Mouse (Mus musculus) kidney, postnatal 14 days (tissue): ENCODE measurements around the gene Kcnk13.

ENCODE experiments used
- DNase-seq: peaks from one replicate; pipeline ENCODE4 v3.0.0; 2022; ENCODE audit warnings: mixed read lengths

Gene Kcnk13

DNA sequence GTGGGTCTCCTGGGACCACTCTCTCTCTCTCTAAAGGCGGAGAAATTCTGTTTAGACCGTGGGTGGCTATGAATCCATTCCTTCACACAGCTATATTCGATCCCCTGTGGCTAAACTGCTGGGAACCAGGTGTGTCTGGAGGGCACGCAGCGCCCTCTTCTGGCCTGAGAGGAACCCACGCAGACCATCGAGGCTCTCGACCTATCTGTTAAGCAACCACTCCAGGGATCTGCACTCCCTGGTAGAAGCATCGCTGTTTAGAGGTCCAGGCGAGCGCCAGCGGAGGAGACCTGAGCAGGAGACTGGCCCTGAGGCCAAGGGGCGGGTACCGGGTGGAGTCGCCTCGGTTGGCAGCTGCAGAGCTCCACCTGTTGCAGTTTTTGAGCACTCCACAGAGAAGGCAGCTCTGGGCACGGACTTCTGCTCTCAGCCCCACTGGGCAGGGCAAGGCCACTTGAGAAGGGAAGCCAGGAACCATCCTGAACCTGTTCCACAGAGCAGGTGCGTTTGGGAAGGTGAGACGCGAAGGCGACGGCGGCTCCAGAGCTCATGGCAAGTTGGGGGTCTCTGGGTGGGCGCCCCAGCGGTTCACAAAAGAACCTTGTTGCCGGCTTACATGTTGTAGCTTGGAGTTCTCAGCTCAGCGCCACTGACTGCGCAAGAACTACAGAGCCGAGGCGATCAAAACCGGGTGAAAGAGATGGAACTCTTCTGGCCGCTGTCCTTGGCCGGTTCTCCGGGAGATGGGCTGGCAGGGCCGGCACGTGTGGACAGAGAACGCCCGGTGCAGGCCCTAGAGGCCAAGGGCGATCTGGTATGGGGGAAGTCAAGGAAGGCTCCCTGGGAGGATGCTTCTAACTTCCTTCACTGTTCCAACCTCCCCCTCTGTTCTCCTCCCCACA lies at the start of gene Kcnk13:
Gene Kcnk13 (plus strand): TSS at position 199 of the 902 bp plus-strand sequence.
- DNase-seq = peak; percentile 82

DNA sequence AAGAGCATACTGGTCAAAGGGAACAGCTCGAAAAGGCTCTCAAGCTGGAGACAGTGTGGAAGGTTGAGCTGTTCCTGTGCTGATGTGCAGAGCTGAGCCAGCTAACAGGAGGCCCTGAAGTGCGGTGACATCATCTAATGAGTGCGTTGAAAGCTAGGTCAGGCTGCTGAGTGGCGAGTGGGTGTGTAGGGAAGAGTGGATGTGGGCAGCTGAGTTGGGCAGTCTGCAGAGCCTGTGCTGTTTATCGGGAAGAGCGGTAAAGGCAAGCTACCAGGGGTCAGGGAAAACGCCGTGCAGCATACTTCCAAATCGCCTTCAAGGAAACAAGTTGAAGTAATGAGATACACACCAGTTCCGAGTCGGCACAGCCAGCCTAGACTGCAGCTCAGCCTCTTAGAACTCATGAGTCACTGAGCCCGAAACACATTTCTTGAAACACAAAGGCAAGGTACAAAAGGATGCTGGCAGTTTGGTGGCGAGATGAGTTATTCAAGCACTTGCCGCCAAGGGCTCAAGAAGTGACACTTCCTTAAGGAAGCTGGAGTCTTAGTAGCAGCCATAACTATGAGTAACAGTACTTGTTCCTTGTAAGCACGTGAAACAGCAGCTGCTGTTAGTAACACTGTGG lies 46.4 kb upstream of the Kcnk13 start:
- DNase-seq = no peak

DNA sequence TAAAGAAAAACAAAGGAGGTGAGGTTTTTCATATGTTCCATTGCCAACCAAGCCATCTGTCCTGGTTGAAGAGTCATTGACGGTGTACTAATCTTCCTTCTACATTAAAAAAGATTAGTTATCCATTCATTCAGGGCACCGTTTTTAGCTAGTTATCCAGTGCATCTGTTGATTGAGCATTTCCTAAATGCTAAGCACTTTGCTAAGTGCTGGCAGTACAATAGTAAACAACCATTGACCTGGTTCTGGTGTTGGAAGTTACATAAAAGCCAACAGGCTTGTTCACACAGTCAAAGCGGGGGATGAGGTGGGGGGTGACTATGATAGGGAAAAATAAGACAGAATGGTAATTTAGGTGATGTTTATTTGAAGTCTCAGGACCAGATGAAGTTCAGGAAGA lies 44.7 kb upstream of the Kcnk13 start:
- DNase-seq = peak; percentile 9

DNA sequence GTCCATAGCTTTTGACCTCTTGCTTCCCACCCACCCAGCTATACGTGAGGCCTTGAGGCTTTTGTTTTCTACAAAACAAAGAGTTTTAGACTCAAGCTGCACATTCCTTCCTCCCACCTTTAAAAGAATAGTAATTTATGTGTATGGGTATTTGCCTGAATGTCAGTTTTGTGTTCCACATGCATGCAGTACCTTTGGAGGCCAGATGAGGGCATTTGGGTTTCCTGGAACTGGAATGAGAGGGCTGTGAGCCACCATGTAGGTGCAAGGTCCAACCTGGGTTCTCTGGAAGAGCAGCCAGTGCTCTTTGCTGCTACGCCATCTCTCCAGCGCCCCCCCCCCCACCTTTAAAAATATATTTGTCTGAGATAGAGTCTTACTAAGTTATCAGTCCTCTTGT lies 43.3 kb upstream of the Kcnk13 start:
- DNase-seq = peak; percentile 18

DNA sequence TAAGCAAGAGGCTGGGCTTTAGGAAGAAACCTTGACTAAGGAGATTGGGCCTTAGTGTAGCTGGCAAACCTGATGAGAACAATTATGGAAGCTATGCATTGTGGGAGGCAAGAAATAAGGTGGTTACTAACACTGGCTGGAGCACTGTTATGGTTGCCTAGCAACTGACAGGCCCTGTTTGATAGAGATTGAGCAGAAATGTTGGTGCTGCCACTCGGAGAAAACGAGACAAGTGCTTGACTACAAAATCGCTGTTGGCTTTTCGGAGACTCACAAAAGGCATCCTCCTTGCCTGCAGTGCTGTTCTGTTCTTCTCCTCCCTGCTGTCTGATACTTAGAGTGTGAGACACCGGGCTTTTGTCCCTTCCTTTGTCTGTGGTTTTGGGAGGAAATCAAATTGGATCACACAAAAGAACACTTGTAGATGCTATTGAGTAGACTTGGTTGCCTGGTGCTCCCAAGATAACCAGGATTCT lies 41.1 kb upstream of the Kcnk13 start:
- no peak for DNase-seq

DNA sequence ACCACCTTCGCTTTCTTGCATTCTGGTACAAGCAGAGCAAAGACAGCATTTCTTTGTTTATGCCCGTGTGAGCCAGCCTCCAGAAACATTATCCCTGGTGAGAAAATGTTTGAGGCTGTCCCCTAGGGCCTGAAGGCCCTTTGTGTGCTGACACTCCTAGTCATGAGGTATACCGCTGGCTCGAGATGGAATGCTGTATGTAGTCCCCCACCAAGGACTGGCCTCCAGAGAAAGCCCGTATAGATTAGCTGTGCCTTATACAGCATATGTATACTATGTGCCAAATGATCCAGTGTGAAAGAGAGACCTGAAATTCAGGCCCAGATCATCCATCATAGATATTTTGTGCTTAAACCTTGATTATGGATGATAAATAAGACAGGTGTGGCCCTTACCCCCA lies 40.6 kb upstream of the Kcnk13 start:
- DNase-seq = no peak

DNA sequence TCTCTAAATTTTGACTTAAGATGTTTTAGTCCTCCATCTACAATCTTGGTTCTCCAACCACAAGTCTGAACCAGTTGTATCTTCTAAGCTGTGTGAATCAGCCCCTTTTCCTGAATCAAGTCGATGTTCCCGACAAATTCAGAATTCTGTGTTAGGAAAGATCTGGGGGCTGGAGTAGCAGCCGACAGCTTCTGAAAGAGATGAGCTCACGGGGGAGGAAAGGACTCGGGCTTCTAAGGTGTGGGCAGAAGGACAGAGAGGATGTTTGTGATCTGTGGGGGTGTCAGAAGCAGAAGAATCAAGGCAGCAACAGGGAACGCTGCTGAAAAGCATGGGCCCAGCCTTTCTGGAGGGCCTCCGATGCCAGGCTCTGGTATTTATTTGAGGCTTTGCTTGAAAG lies 36.0 kb upstream of the Kcnk13 start:
- no peak for DNase-seq

DNA sequence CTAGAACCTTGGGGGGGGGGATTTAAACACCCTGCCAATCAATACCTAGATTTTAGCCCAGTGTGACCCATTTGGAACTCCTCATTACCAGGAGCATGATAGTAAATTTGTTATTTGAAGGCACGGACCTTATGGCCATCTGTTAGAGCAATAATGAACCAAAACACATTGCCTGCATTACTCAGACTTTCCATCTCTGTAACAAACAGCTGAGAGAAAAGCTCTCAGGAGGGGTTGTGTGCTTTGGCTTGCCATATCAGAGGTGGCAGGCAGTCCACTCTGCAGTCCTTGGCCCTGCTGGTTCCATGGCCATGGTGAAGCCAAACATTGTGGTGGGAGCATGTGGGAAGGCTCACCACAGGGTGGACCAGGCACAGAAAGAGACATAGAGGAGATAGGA lies 35.1 kb upstream of the Kcnk13 start:
- no peak for DNase-seq

DNA sequence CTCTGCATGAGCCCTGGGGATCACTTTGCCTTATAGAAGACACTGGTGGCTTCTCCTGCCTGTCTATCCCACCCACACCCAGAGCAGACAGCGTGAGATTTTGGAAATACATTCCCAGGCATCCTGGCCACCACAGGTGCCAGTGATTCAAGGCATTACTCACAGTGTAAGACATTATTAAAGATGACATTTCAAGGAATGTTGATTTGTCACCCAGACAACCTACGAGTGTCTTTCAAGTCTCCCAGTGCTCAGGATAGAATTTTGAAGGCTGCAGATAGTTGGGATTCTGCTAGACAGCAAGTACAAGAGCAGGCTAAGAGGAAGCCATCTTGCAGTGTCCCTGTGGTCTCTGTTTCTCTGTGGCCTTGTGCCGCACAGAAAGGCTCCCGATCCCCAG lies 32.1 kb upstream of the Kcnk13 start:
- DNase-seq = no peak

DNA sequence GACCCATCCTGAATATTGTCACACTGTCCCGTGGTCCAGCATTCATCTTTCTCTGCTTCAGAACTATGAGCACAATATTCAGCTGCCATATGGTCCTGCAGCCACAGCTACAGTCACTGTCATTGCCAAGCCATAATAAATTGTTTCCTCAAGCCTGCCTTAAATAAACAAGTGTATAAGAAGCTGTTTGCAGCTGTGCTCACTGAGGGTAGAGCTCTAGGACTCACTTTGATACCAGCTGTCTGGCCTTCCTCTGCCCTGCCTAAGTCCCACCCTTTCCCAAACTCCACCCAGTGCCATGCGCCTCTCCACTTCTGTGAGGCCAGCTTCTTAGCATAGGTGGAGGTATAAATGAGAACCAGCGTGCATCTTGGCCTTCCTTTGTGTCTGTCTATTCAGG lies 30.7 kb upstream of the Kcnk13 start:
- DNase-seq = no peak

DNA sequence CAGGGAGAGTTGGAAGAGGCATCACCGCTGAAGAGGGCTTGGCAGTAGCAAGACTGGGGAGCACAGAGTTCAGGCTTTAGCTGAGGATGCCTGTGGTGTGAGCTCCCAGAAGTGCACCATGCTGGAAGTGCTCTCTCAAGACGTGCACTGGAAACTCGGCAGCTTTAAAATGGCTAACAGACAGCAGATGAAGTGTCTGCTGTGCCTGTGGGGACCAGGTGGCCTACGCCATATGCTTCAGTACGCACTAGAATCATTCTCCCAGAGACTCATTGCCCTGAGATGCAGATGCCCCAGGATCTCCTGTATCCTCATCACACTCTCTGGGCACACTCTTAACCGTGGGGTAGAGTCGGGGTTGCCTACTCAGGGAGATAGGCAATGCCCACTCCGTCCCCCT lies 28.9 kb upstream of the Kcnk13 start:
- no peak for DNase-seq

DNA sequence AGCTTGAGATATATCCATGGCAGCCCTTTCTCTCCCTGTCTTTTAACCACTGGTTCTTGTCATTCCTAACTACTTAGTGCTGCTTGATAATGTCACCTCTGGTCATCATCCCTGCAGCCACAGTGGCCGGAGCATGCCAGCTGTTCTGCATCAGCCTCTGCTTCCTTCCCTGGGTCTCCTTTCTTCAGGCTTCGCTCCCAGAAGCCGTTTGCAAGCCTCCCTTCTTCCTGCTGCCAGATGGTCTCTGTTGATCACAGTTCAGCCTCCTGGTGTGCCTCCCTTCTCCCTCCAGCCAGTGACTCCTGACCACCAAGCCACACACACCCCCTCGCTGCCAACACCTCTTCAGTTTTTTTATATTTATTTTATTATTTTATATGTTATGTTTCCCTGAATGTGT lies 25.8 kb upstream of the Kcnk13 start:
- DNase-seq = peak; percentile 61

DNA sequence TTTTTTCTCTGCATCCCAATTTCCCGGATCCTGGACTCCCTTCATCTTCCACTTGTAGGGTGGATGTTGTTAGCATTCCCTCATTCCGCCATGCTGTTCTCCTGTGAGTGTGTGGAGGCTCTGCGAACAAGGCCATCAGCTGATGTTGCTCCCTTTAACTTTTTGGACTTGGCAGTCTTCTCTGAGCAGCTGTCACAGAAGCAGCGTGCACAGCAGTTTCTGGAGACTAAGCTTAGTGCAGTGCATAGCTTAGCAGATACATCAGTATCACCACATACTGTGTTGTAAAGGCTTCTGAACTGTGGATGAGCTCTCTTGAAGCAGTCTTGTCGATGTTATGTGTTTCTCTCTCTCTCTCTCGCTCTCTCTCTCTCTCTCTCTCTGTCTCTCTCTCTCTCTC lies 25.1 kb upstream of the Kcnk13 start:
- DNase-seq = peak; percentile 20

DNA sequence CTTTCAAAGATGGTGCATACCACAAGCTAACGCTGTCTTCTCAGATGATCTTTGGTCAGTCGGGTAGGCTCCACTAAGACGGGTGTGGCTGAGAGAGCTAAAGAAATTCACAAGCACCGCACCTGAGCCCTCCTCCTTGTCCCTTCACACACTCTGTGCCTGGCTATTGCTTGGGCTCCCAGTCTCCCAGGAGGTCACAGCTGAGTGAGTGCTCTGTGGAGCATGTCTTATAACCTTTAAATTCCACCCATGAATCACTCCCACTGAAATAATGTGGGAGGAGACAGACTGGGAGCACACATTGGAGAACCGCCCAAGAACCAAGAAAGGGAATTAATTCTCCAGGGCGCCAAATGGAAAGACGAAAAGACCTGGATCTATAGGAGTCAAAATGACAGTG lies 23.6 kb upstream of the Kcnk13 start:
- peak; percentile 76 for DNase-seq

DNA sequence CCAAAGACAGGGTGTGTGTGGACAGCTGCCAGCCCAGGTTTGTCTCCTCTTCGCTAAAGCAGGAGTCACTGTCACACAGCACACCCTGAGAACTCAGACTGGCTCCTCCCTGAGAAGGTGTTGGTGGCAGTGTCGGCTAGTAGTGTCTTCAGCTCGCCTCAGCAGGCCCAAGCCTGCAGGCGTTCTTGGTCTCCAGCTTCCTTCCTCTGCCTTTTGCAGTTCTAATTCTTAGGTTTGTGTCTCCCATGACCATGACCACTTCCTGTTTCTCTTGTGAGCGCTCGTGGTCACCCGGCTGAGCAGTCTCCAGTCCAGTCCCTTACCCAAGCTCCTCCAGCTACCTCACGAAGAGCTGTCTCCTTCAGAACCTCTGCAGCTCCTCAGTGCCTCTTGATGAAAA lies 21.9 kb upstream of the Kcnk13 start:
- no peak for DNase-seq

DNA sequence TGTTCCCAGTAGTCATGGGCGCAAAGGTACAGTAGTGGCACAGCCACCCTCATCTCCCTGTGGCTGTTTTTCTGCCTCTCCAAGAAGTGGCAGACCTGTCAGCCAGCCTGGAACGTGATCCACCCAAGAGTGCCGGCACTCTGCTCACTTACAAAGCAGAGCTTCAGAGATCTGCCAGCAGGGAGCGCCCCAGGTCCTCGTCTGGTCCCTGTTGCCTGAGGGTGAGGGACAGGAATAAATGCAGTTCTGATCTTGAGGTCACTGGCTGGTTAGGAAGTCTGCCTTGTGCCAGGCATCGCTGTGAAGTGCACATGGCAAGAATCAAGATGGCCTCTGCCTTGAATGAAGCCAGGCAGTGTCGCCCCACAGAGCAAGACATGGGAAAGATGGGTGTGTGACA lies 11.4 kb upstream of the Kcnk13 start:
- DNase-seq = peak; percentile 44

DNA sequence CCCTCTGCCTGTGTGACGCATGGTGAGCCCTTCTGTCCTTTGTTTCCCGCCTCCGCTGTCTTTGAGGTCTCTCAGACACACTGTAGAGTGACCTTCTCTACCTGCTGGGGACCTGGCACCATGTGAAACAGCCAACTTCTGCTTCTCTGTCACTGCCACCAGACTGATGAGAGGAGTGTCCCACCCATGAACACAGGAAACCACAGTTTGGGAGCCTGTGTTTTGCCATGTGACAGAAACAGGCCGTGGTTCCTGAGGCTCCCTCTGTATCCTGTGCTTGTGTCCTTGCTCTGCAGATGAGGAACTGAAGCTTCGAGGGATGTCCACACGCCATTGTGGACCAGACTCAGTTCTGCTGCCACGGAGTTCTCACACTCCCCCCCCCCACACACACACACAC lies 7.9 kb upstream of the Kcnk13 start:
- DNase-seq = no peak

DNA sequence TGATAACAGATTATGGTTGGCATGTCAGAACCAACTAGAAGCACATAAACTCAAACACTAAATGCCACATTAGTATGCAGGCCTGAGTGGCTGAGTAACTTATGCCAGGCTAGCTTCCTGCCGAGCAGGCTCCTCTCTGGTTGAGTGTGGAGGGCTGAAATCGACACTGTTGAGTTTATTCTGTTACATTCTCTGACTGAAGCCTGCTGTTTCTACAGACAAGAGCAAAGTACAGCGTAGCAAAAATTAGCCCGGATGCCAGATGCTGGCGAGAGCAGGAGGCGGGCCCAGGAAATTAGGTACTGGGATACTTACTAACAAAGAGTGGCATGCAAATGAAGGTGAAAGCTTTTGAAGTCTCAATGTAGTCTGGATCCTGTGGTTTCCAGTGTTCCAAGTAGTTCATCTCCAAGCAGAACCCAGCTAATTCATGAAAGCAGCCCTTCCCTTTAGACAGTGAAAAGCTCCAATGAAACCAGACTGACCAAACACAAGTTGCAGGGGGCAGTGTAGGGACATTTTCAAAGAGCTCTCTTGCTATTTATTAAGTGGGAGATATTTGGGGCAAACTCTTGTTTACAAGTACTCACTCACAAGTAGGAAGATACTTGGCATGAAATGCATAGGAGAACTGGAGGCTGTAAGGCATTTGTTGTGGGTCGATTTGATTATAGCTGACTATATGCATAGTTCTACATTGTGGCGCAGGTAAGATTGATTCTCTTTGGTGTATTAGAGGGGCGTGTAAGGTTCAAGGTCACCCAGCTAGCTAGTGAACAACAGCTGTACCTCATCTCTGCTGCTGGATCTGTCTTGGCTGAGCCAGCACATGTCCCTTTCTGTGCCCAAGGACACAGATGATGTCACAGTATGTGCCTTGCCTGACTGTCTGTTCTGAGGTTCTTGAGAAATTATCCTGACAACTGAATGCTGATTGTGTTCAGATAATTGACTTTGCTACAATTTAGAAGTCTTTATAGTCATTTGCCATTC lies 5.9 kb upstream of the Kcnk13 start:
- peak; percentile 36 for DNase-seq

DNA sequence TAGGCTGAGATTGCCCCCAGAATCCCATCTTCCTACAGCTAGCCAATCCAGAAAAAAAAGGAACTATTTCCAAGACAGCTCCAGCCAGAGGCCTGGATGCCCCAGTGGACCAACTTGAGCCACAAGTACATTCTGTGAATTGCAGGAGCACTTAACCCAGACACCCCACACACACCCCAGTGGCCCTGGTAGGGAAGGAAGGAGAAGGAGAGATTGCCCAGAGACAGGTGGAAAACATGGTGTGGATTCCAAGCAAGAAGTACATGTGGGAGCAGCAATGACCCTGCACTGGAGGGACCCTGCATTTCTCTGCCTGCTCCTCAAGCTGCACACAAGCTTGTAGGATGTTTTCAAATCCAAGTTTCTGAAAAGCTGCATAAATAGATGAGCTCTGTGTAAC lies 5.0 kb upstream of the Kcnk13 start:
- peak; percentile 14 for DNase-seq

DNA sequence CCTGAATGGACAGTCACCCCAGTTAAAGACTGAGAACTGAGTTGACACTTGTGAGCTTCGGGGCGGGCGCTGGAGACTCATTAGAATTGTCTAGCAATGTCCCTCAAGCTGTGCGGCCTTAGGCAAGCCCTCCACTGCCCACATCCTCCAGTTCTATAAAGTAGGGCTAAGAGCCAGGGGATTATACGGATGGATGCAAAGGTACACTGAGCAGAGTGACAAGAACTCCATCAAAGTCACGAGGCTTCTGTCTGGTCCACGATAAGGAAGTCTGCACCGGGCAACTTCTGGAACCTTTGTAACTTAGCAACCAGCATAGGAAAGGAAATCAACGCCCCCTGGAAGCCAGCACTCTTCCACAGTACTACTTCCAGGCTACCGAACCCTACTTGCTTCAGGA lies 4.4 kb upstream of the Kcnk13 start:
- DNase-seq = peak; percentile 39

DNA sequence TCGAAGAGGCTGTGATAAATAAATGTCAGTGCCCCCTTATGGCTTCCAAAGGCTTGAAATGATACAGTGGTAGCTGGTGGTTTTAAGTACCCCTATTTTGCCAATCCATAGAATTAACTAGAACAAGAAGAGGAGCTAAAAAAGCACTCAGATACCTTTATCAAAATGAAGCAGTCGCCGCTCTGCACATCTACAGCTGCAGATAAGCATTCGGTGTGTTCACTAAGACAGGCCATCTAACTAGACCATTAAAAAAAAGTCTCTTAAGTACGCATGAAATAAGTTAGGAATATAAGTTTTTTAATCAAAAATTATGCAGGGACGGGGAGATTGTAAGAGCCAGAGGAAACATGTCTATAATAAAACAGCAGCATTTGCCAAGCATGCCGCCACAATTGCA lies 3.6 kb upstream of the Kcnk13 start:
- no peak for DNase-seq

DNA sequence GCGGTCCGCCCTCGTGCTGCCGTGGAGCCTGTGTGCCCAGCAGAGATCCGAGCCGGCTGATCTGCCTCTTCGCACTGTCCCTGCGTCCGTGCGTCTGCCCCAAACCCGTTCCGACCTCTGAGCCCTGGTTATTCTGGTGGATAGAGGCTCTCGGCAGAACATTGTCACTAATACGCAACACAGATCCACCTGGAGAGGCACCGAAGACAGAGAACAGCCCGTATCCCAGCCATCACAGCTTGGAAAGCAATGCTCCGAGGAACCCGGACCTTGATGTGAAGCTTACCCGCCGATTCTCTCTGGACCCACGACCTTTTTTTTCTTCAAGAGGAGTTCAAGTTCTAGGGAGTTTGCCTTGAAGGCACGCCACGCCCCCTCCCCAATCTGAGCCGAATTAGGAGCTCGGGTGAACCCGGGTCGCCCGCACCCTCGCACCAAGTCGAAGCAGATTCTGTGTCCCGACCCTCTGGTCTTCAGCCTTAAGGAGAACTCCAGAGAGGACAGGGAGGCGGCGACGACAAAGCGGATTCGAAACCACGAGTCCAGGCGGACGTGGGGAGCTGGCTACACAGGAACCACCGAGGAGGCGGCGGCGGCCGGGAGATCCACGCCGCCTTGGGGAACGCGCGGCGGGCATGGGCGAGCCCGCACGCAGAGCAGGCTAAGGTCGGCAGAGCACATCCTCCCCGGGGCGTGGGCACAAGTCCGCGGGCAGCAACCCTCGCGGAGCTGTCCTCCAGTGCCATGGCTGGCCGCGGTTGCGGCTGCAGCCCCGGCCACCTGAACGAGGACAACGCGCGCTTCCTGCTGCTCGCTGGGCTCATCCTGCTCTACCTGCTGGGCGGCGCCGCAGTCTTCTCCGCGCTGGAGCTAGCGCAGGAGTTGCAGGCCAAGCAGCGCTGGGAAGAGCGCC lies 1.2 kb downstream of the Kcnk13 start:
- peak; percentile 45 for DNase-seq
